Mouse (Mus musculus): ENCODE data around the gene Gm21750. TPM values are rescaled to one million over a fixed set of nuclear protein-coding genes. Genes with fewer than 3 reads are reported as not detected.

The Gm21750 gene
- polyA plus RNA-seq (2015; fragmentation: Nextera tagmentation; extraction: Ambion mirVana): not detected in 2 replicates

GRCm38 (mm10) chr14:73660925-73661324 is at the start of gene Gm21750:
TSS of gene Gm21750 (plus strand) at chr14:73661225.

Other genes starting within 250 kb of the Gm21750 start
- gene Med4, start 151.2 kb upstream of the Gm21750 start, polyA plus RNA-seq (2015; fragmentation: Nextera tagmentation; extraction: Ambion mirVana): 36.2 and 37.2 TPM in 2 replicates
- 99.1 and 115 TPM in 2 replicates for gene Sucla2, start 135.9 kb upstream of the Gm21750 start, polyA plus RNA-seq (2015; fragmentation: Nextera tagmentation; extraction: Ambion mirVana)
- 2.5 and 2.7 TPM in 2 replicates for gene Nudt15, start 113.0 kb upstream of the Gm21750 start, polyA plus RNA-seq (2015; fragmentation: Nextera tagmentation; extraction: Ambion mirVana)

Measured in urinary bladder, postnatal 0 days (tissue).